Mouse (Mus musculus): ENCODE results near the gene Gcsh. TPM values are rescaled to one million over a fixed set of nuclear protein-coding genes. Genes with fewer than 3 reads are reported as not detected.

Gene Gcsh
- polyA plus RNA-seq, 1 experiment from 2014 or later, result 176 TPM

DNA sequence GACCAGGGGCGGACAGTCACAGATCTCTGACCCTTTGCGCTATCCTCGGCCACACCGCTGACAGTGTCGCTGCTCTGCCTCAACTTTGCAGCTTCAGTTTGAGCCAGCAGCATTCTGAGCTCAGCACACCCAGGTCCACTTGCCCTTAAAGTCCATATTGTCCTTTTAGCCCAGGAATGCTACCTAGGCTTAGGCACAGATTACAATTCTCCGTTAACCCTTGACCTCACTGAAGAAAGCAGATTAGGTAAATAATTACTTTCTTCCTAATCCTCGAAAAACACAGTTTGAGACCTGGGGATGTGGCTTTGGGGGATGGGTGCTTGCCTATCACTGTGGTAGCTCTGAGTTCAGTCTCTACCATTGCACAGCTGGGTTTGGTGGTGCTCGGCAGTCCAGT is 2.1 kb downstream of the Gcsh start:
- Histone ChIP-seq H3K9me3 (ENCODE audit: control insufficient read depth, low read length) (no peaks in the 10 kb centered on the region), H3K4me2 (ENCODE audit: low read length) (no peak overlapping the region), H3K4me3 (ENCODE audit: low read depth, low read length) (no peak overlapping the region), H3K9ac (ENCODE audit: low read length) (no peak overlapping the region), H3K36me3 (ENCODE audit: control insufficient read depth, insufficient read depth, low read length) (peaks cover 21% of the 10 kb centered on the region), H3K27me3 (replicated peaks; ENCODE audit: control insufficient read depth, insufficient read depth, low read length) (no peaks in the 10 kb centered on the region), H3K27ac (ENCODE audit: low read depth) (no peak overlapping the region), H3K4me1 (replicated peaks; ENCODE audit: control insufficient read depth, insufficient read depth, low read length) (peaks cover 11% of the 10 kb centered on the region)
- DNase-seq (ENCODE audit: low spot score) (no peak), ATAC-seq (replicated peaks; ENCODE audit: low FRiP score, low TSS enrichment, low read depth) (no peak)
- WGBS, result 82% methylated on average over 8 of the region's 8 CpGs

DNA sequence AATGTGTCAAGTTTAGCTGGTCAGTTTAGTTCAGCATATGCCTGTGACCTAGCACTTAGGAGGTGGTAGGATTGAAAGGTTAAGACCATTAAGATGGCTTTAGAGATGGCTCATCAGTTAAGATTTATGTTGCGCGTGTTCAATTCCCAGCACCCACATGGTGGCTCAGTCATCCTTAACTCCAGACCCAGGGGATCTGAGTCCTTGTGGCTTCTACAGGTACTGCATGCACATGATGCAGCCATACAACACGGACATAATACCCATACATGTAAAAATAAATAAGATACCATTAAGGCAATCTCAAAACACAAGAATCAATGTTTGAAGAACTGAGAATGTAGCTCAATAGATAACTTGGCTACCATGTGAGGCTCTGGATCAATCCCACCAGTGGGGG is 3.5 kb downstream of the Gcsh start:
- no peaks in the 10 kb centered on the region for H3K9me3 ChIP-seq (ENCODE audit: control insufficient read depth, low read length)
- no peak for DNase-seq (ENCODE audit: low spot score)
- no peak for ATAC-seq (replicated peaks; ENCODE audit: low FRiP score, low TSS enrichment, low read depth)
- peaks cover 31% of the 10 kb centered on the region for H3K36me3 ChIP-seq (ENCODE audit: control insufficient read depth, insufficient read depth, low read length)
- no peaks in the 10 kb centered on the region for H3K27me3 ChIP-seq (replicated peaks; ENCODE audit: control insufficient read depth, insufficient read depth, low read length)
- WGBS, result 94% methylated on average over 3 of the region's 3 CpGs
- H3K4me2 ChIP-seq (ENCODE audit: low read length), result no peak overlapping the region
- no peak overlapping the region for H3K4me3 ChIP-seq (ENCODE audit: low read depth, low read length)
- H3K4me1 ChIP-seq (replicated peaks; ENCODE audit: control insufficient read depth, insufficient read depth, low read length), result peaks cover 11% of the 10 kb centered on the region
- no peak overlapping the region for H3K9ac ChIP-seq (ENCODE audit: low read length)
- no peak overlapping the region for H3K27ac ChIP-seq (ENCODE audit: low read depth)

DNA sequence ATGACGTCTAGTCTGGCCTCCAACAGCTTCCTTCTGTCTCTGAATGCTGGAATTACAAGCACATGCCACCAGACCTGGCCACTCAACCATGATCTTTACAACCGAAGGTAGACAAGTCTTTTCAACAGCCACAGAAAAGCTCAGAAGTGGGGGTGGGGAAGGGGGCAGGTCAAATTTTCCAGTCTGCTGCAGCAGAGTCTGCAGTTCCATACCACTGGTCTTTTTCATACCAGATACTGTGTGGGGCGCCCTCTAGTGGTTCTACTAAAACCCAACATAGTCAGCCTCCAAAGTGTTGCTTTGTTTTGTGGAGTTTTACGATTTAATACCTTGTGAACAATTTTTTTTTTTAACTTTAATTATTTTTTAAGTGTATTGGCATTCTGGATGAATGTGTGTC is 13.2 kb downstream of the Gcsh start:
- Histone ChIP-seq H3K4me2 (ENCODE audit: low read length) (no peak overlapping the region), H3K9me3 (ENCODE audit: control insufficient read depth, low read length) (no peaks in the 10 kb centered on the region), H3K9ac (ENCODE audit: low read length) (no peak overlapping the region), H3K4me1 (replicated peaks; ENCODE audit: control insufficient read depth, insufficient read depth, low read length) (peaks cover 10% of the 10 kb centered on the region), H3K27me3 (replicated peaks; ENCODE audit: control insufficient read depth, insufficient read depth, low read length) (no peaks in the 10 kb centered on the region), H3K4me3 (ENCODE audit: low read depth, low read length) (no peak overlapping the region), H3K36me3 (ENCODE audit: control insufficient read depth, insufficient read depth, low read length) (peaks cover 27% of the 10 kb centered on the region), H3K27ac (ENCODE audit: low read depth) (no peak overlapping the region)
- 19% methylated on average over 4 of the region's 4 CpGs for WGBS
- ATAC-seq (replicated peaks; ENCODE audit: low FRiP score, low TSS enrichment, low read depth) (no peak), DNase-seq (ENCODE audit: low spot score) (peak; percentile 77)

DNA sequence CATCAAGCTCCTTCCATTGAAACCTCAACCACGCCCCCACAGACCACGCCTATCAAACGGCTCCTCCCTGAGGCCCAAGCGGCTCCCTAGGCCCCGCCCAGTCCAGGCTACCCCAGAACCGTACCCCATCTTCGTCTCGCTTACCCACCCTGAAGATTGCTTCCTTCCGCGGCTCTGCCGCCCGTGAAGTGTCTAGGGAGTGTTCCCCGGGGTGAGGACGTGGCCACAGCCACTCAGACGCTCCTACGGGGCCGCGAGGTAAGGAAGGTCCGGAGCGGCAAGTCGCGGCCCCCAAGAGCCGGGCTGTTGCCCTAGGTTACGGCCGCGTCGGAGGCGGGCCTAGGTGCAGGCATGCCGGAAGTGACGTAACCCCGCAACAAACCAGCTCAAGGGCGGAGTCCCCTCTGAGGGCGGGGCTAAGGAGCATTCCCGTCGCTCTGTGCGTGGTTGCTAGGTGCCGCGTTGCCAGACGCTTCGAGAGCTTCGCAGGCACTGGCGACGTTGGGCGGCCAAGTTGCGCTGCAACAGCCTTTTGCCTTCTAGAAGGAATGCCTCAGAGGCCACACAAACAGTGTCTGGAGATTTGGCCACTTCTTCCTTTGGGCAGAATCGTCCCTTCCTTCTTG is 14.6 kb downstream of the Gcsh start, which contains the start of gene 1700030J22Rik:
Gene 1700030J22Rik (minus strand): TSS at position 329 of the 626 bp plus-strand sequence.
- no peaks in the 10 kb centered on the region for H3K27me3 ChIP-seq (replicated peaks; ENCODE audit: control insufficient read depth, insufficient read depth, low read length)
- peaks cover 13% of the 10 kb centered on the region for H3K4me1 ChIP-seq (replicated peaks; ENCODE audit: control insufficient read depth, insufficient read depth, low read length)
- DNase-seq (ENCODE audit: low spot score), result peak; percentile 99
- WGBS, result under 1% methylated on average over 46 of the region's 46 CpGs
- ATAC-seq (replicated peaks; ENCODE audit: low FRiP score, low TSS enrichment, low read depth), result peak; percentile 99
- H3K4me2 ChIP-seq (ENCODE audit: low read length), result peak within 1 kb of the TSS; percentile 78
- no peaks in the 10 kb centered on the region for H3K9me3 ChIP-seq (ENCODE audit: control insufficient read depth, low read length)
- H3K36me3 ChIP-seq (ENCODE audit: control insufficient read depth, insufficient read depth, low read length), result peaks cover 18% of the 10 kb centered on the region
- H3K27ac ChIP-seq (ENCODE audit: low read depth), result no peak within 1 kb of the TSS; the same call in 1 of the 2 replicates
- peak within 1 kb of the TSS; percentile 22 for H3K9ac ChIP-seq (ENCODE audit: low read length)
- peak within 1 kb of the TSS; percentile 94 for H3K4me3 ChIP-seq (ENCODE audit: low read depth, low read length)

- DNase-seq (ENCODE audit: low spot score) (no peak), ATAC-seq (replicated peaks; ENCODE audit: low FRiP score, low TSS enrichment, low read depth) (no peak)
- Histone ChIP-seq H3K27ac (ENCODE audit: low read depth) (no peak overlapping the region; the same call in 1 of the 2 replicates), H3K27me3 (replicated peaks; ENCODE audit: control insufficient read depth, insufficient read depth, low read length) (no peaks in the 10 kb centered on the region), H3K9me3 (ENCODE audit: control insufficient read depth, low read length) (no peaks in the 10 kb centered on the region), H3K4me2 (ENCODE audit: low read length) (peak overlapping the region; percentile 78), H3K4me1 (replicated peaks; ENCODE audit: control insufficient read depth, insufficient read depth, low read length) (peaks cover 13% of the 10 kb centered on the region), H3K4me3 (ENCODE audit: low read depth, low read length) (peak overlapping the region; percentile 94), H3K9ac (ENCODE audit: low read length) (peak overlapping the region; percentile 20), H3K36me3 (ENCODE audit: control insufficient read depth, insufficient read depth, low read length) (peaks cover 11% of the 10 kb centered on the region)
- WGBS, result 31% methylated on average over 8 of the region's 8 CpGs
Measured at GRCm38 (mm10) chr8:116978052-116978451, 15.3 kb downstream of the Gcsh start.

- Histone ChIP-seq H3K36me3 (ENCODE audit: control insufficient read depth, insufficient read depth, low read length) (no peaks in the 10 kb centered on the region), H3K27ac (ENCODE audit: low read depth) (no peak overlapping the region), H3K4me3 (ENCODE audit: low read depth, low read length) (no peak overlapping the region), H3K9me3 (ENCODE audit: control insufficient read depth, low read length) (no peaks in the 10 kb centered on the region), H3K4me2 (ENCODE audit: low read length) (no peak overlapping the region), H3K27me3 (replicated peaks; ENCODE audit: control insufficient read depth, insufficient read depth, low read length) (no peaks in the 10 kb centered on the region), H3K9ac (ENCODE audit: low read length) (no peak overlapping the region), H3K4me1 (replicated peaks; ENCODE audit: control insufficient read depth, insufficient read depth, low read length) (peaks cover 13% of the 10 kb centered on the region)
- DNase-seq (ENCODE audit: low spot score) (no peak), ATAC-seq (replicated peaks; ENCODE audit: low FRiP score, low TSS enrichment, low read depth) (no peak)
- 47% methylated on average over 5 of the region's 5 CpGs for WGBS
Measured at GRCm38 (mm10) chr8:116975606-116976005, 17.7 kb downstream of the Gcsh start.

DNA sequence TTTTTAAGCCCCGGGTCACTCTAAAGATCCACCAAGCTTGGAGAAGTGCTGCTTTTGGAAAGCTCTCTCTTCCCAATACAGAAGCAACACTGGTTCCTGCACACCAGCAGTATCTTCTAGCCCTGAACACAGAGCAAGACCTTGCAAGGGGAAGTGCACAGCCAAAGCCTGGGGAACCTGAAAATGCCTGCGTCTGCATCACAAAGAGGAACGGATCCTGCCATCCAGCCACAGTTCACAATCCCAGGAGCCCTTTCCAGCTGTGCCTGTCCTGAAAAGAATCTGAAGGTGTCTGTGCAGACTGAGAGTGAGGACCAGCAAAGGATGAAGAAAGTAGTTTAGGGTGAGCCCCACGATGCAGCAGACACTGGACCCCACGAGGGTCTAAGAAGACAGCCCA is 18.3 kb downstream of the Gcsh start:
- Histone ChIP-seq H3K27me3 (replicated peaks; ENCODE audit: control insufficient read depth, insufficient read depth, low read length) (no peaks in the 10 kb centered on the region), H3K4me1 (replicated peaks; ENCODE audit: control insufficient read depth, insufficient read depth, low read length) (peaks cover 13% of the 10 kb centered on the region), H3K4me2 (ENCODE audit: low read length) (no peak overlapping the region), H3K9me3 (ENCODE audit: control insufficient read depth, low read length) (no peaks in the 10 kb centered on the region), H3K9ac (ENCODE audit: low read length) (no peak overlapping the region), H3K4me3 (ENCODE audit: low read depth, low read length) (no peak overlapping the region), H3K27ac (ENCODE audit: low read depth) (no peak overlapping the region), H3K36me3 (ENCODE audit: control insufficient read depth, insufficient read depth, low read length) (no peaks in the 10 kb centered on the region)
- 33% methylated on average over 5 of the region's 5 CpGs for WGBS
- no peak for DNase-seq (ENCODE audit: low spot score)
- ATAC-seq (replicated peaks; ENCODE audit: low FRiP score, low TSS enrichment, low read depth), result no peak

- Histone ChIP-seq H3K9me3 (ENCODE audit: control insufficient read depth, low read length) (no peaks in the 10 kb centered on the region), H3K27ac (ENCODE audit: low read depth) (no peak overlapping the region), H3K36me3 (ENCODE audit: control insufficient read depth, insufficient read depth, low read length) (no peaks in the 10 kb centered on the region), H3K4me1 (replicated peaks; ENCODE audit: control insufficient read depth, insufficient read depth, low read length) (no peaks in the 10 kb centered on the region), H3K9ac (ENCODE audit: low read length) (no peak overlapping the region), H3K27me3 (replicated peaks; ENCODE audit: control insufficient read depth, insufficient read depth, low read length) (no peaks in the 10 kb centered on the region), H3K4me2 (ENCODE audit: low read length) (no peak overlapping the region), H3K4me3 (ENCODE audit: low read depth, low read length) (no peak overlapping the region)
- 75% methylated on average over 6 of the region's 6 CpGs for WGBS
- no peak for DNase-seq (ENCODE audit: low spot score)
- no peak for ATAC-seq (replicated peaks; ENCODE audit: low FRiP score, low TSS enrichment, low read depth)
Measured at GRCm38 (mm10) chr8:116969531-116969930, 23.8 kb downstream of the Gcsh start.

GRCm38 (mm10) chr8:116954415-116954814 is 38.9 kb downstream of the Gcsh start:
- H3K9me3 ChIP-seq (ENCODE audit: control insufficient read depth, low read length), result no peaks in the 10 kb centered on the region
- ATAC-seq (replicated peaks; ENCODE audit: low FRiP score, low TSS enrichment, low read depth) (no peak), DNase-seq (ENCODE audit: low spot score) (no peak)
- H3K9ac ChIP-seq (ENCODE audit: low read length), result no peak overlapping the region
- H3K4me3 ChIP-seq (ENCODE audit: low read depth, low read length), result no peak overlapping the region
- H3K27me3 ChIP-seq (replicated peaks; ENCODE audit: control insufficient read depth, insufficient read depth, low read length), result no peaks in the 10 kb centered on the region
- 92% methylated on average over 9 of the region's 9 CpGs for WGBS
- H3K27ac ChIP-seq (ENCODE audit: low read depth), result no peak overlapping the region
- H3K36me3 ChIP-seq (ENCODE audit: control insufficient read depth, insufficient read depth, low read length), result peaks cover 53% of the 10 kb centered on the region
- H3K4me1 ChIP-seq (replicated peaks; ENCODE audit: control insufficient read depth, insufficient read depth, low read length), result peaks cover 3% of the 10 kb centered on the region; the same call in 1 of the 2 replicates
- H3K4me2 ChIP-seq (ENCODE audit: low read length), result no peak overlapping the region
